Mouse (Mus musculus) MEL (cell line): ENCODE measurements at regions not wholly inside any gene's neighbourhood (a gene's known extent, or its start where the extent isn't known, plus 50 kb on each side); places are given as distances from the start of the nearest gene placed in this dataset.

ENCODE experiments used
- DNase-seq: peaks from one replicate; pipeline ENCODE4 v3.0.0; 2011; ENCODE audit warnings: low read depth, low spot score
- H3K27ac ChIP-seq: 2 replicates; pipeline ENCODE4 v1.5.1; 2012; ENCODE audit warnings: low read depth, mild to moderate bottlenecking, control low read depth, low read length, moderate library complexity; ENCODE audit not compliant: control insufficient read depth
- H3K27me3 ChIP-seq, 2 experiments: fragments of 150-350 bp in 1 of 2; sonication (generic) in 1 of 2; 2 replicates each; pipeline ENCODE4 v1.6.1; 2012; ENCODE audit warnings: low read length in 2 of 2, mild to moderate bottlenecking in 2 of 2, improper control_type of control experiment in 1 of 2, moderate library complexity in 1 of 2; ENCODE audit not compliant: insufficient read depth in 2 of 2, control insufficient read depth in 1 of 2
- H3K36me3 ChIP-seq, 2 experiments: 2 replicates each; pipeline ENCODE4 v1.6.1; 2012 to 2014; ENCODE audit warnings: low read length in 2 of 2, improper control_type of control experiment in 1 of 2, inconsistent platforms in 1 of 2, mild to moderate bottlenecking in 1 of 2; ENCODE audit not compliant: insufficient read depth in 2 of 2, control insufficient read depth in 1 of 2
- H3K4me1 ChIP-seq, 2 experiments: fragments of 150-350 bp in 1 of 2; sonication (generic) in 1 of 2; 2 replicates each; pipeline ENCODE4 v1.6.1; 2012; ENCODE audit warnings: low read length in 2 of 2, improper control_type of control experiment in 1 of 2, mild to moderate bottlenecking in 1 of 2; ENCODE audit not compliant: insufficient read depth in 2 of 2, control insufficient read depth in 1 of 2
- H3K4me3 ChIP-seq, 2 experiments: fragments of 150-350 bp in 1 of 2; sonication (generic) in 1 of 2; 2 replicates each; pipeline ENCODE4 v1.5.1; 2012; ENCODE audit warnings: low read depth in 2 of 2, low read length in 2 of 2, mild to moderate bottlenecking in 2 of 2, moderate library complexity in 2 of 2, control low read depth in 1 of 2, improper control_type of control experiment in 1 of 2; ENCODE audit not compliant: control insufficient read depth in 1 of 2, insufficient read depth in 1 of 2
- H3K79me2 ChIP-seq: 2 replicates; pipeline ENCODE4 v1.6.1; 2012; ENCODE audit warnings: mild to moderate bottlenecking, low read length, moderate library complexity; ENCODE audit not compliant: control insufficient read depth, poor library complexity, insufficient read depth
- H3K9ac ChIP-seq: 2 replicates; pipeline ENCODE4 v1.6.1; 2012; ENCODE audit warnings: low read depth, mild to moderate bottlenecking, control low read depth, low read length, moderate library complexity; ENCODE audit not compliant: control insufficient read depth, poor library complexity, severe bottlenecking
- H3K9me3 ChIP-seq: fragments of 150-350 bp; sonication (generic); replicated peaks from 2 replicates; pipeline ENCODE4 v1.6.1; 2012; ENCODE audit warnings: mild to moderate bottlenecking, low read length, improper control_type of control experiment, moderate library complexity; ENCODE audit not compliant: insufficient read depth
- BHLHE40 ChIP-seq: IDR thresholded peaks from 2 replicates; pipeline ENCODE4 v1.6.1; 2012; ENCODE audit warnings: low read depth, mild to moderate bottlenecking, inconsistent platforms, low read length, improper control_type of control experiment, borderline replicate concordance
- CHD1 ChIP-seq: IDR thresholded peaks from 2 replicates; pipeline ENCODE4 v1.6.1; 2012; ENCODE audit warnings: low read depth, mild to moderate bottlenecking, inconsistent platforms, low read length, improper control_type of control experiment
- CHD2 ChIP-seq: IDR thresholded peaks from 2 replicates; pipeline ENCODE4 v1.6.1; 2011; ENCODE audit warnings: low read length, improper control_type of control experiment
- CTCF ChIP-seq, 3 experiments: IDR thresholded peaks in 2 of 3; conservative IDR thresholded peaks in 1 of 3; 2 replicates each; pipeline ENCODE4 v1.5.1; 2011 to 2012; ENCODE audit warnings: low read length in 3 of 3, low read depth in 2 of 3, mild to moderate bottlenecking in 2 of 3, improper control_type of control experiment in 1 of 3, inconsistent platforms in 1 of 3, mixed read lengths in 1 of 3, moderate library complexity in 1 of 3; ENCODE audit not compliant: control insufficient read depth in 1 of 3, insufficient read depth in 1 of 3, poor library complexity in 1 of 3, severe bottlenecking in 1 of 3
- E2F4 ChIP-seq: IDR thresholded peaks from 2 replicates; pipeline ENCODE4 v1.6.1; 2011; ENCODE audit warnings: low read depth, low read length, improper control_type of control experiment, borderline replicate concordance
- ELF1 ChIP-seq: IDR thresholded peaks from 2 replicates; pipeline ENCODE4 v1.6.1; 2014; ENCODE audit warnings: low read depth, mild to moderate bottlenecking, inconsistent platforms, low read length, improper control_type of control experiment, moderate library complexity
- EP300 ChIP-seq, 2 experiments: IDR thresholded peaks; 2 replicates each; pipeline ENCODE4 v1.6.1; 2011; ENCODE audit warnings: improper control_type of control experiment in 2 of 2, low read length in 2 of 2, low read depth in 1 of 2, mild to moderate bottlenecking in 1 of 2
- ETS1 ChIP-seq: IDR thresholded peaks from 2 replicates; pipeline ENCODE4 v1.6.1; 2012; ENCODE audit warnings: low read depth, mild to moderate bottlenecking, inconsistent platforms, low read length, improper control_type of control experiment, moderate library complexity
- HCFC1 ChIP-seq: IDR thresholded peaks from 2 replicates; pipeline ENCODE4 v1.6.1; 2012; ENCODE audit warnings: low read depth, mild to moderate bottlenecking, inconsistent platforms, low read length, improper control_type of control experiment, moderate library complexity
- KAT2A ChIP-seq: conservative IDR thresholded peaks from 2 replicates; pipeline ENCODE4 v1.6.1; 2012; ENCODE audit warnings: low read depth, low read length, improper control_type of control experiment, inconsistent platforms
- MAFK ChIP-seq: IDR thresholded peaks from 2 replicates; pipeline ENCODE4 v1.6.1; 2011; ENCODE audit warnings: low read depth, mild to moderate bottlenecking, low read length, improper control_type of control experiment, borderline replicate concordance
- MEF2A ChIP-seq: IDR thresholded peaks from 2 replicates; pipeline ENCODE4 v1.6.1; 2014; ENCODE audit warnings: low read depth, mild to moderate bottlenecking, inconsistent platforms, low read length, improper control_type of control experiment; ENCODE audit not compliant: poor library complexity, insufficient replicate concordance, severe bottlenecking; ENCODE audit errors: extremely low read depth
- MYB ChIP-seq: IDR thresholded peaks from 2 replicates; pipeline ENCODE4 v1.6.1; 2011; ENCODE audit warnings: mild to moderate bottlenecking, low read depth, low read length, improper control_type of control experiment
- MYC ChIP-seq: IDR thresholded peaks from 2 replicates; pipeline ENCODE4 v1.6.1; 2011; ENCODE audit warnings: low read depth, mild to moderate bottlenecking, low read length, improper control_type of control experiment, moderate library complexity
- NELFE ChIP-seq: IDR thresholded peaks from 2 replicates; pipeline ENCODE4 v1.6.1; 2011; ENCODE audit warnings: low read depth, low read length, improper control_type of control experiment
- POLR2A ChIP-seq, 2 experiments: IDR thresholded peaks; 2 replicates each; pipeline ENCODE4 v1.6.1; 2011 to 2012; ENCODE audit warnings: low read length in 2 of 2, mild to moderate bottlenecking in 2 of 2, control low read depth in 1 of 2, improper control_type of control experiment in 1 of 2, low read depth in 1 of 2, moderate library complexity in 1 of 2; ENCODE audit not compliant: control insufficient read depth in 1 of 2, insufficient read depth in 1 of 2, poor library complexity in 1 of 2
- POLR2AphosphoS2 ChIP-seq: IDR thresholded peaks from 2 replicates; pipeline ENCODE4 v1.6.1; 2011; ENCODE audit warnings: low read length, improper control_type of control experiment
- POLR2AphosphoS5 ChIP-seq: IDR thresholded peaks from 2 replicates; pipeline ENCODE4 v1.6.1; 2012; ENCODE audit warnings: low read depth, borderline replicate concordance, mild to moderate bottlenecking, inconsistent platforms, low read length, moderate library complexity, mixed read lengths
- RAD21 ChIP-seq: IDR thresholded peaks from 2 replicates; pipeline ENCODE4 v1.6.1; 2011; ENCODE audit warnings: mild to moderate bottlenecking, low read depth, low read length, improper control_type of control experiment
- SIN3A ChIP-seq: IDR thresholded peaks from 2 replicates; pipeline ENCODE4 v1.6.1; 2012; ENCODE audit warnings: low read length, improper control_type of control experiment, inconsistent platforms
- UBTF ChIP-seq: IDR thresholded peaks from 2 replicates; pipeline ENCODE4 v1.6.1; 2012; ENCODE audit warnings: low read depth, mild to moderate bottlenecking, inconsistent platforms, low read length, improper control_type of control experiment, moderate library complexity, borderline replicate concordance; ENCODE audit not compliant: insufficient read depth
- USF1 ChIP-seq: IDR thresholded peaks from 2 replicates; pipeline ENCODE4 v1.6.1; 2014; ENCODE audit warnings: low read depth, mild to moderate bottlenecking, inconsistent platforms, low read length, improper control_type of control experiment, moderate library complexity
- USF2 ChIP-seq, 2 experiments: IDR thresholded peaks; 2 replicates each; pipeline ENCODE4 v1.6.1; 2011 to 2012; ENCODE audit warnings: improper control_type of control experiment in 2 of 2, low read length in 2 of 2, borderline replicate concordance in 1 of 2, inconsistent platforms in 1 of 2, low read depth in 1 of 2, mild to moderate bottlenecking in 1 of 2; ENCODE audit not compliant: insufficient read depth in 1 of 2
- ZKSCAN1 ChIP-seq: IDR thresholded peaks from 2 replicates; pipeline ENCODE4 v1.6.1; 2012; ENCODE audit warnings: low read depth, mild to moderate bottlenecking, inconsistent platforms, low read length, improper control_type of control experiment, moderate library complexity
- ZMIZ1 ChIP-seq: IDR thresholded peaks from 2 replicates; pipeline ENCODE4 v1.6.1; 2012; ENCODE audit warnings: low read depth, mild to moderate bottlenecking, inconsistent platforms, low read length, improper control_type of control experiment, moderate library complexity

DNA sequence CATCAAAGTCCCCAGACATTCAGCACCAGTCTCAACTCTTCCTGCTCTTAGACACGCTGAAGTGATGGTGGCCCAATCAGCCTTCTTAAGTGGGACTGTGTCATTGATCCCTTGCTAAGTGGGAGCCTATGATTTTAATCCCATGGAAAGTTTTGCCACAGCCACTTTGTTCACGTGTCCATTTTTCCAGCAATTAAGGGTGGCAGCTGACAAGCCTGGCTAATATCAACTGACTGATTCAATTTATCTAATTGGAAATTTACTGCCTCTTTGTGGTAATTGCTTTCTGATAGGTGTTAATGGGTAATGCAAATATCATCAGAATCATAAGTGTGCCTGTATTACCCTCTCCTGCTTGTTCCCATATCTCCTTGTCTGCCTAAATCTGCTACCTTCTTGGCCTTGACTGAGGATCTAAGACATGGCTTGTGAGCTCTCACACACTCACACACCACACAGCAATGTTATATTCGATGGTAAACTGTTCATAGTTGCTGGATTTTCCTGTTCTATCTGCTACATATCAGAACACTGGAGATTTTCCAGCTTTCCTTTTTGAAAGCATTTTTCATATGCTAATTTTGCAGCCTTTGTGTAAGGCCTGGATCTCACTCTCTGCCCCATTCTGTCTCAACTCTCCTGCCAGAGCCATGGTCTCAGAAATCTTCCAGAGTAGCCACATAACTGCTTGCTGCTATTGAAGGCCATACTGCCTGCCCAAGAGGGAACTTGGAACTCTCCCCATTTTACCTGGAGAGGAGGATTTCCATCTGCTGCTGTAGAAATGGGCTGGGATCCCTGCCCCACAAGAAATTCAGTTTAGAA, 2785.4 kb upstream of the 5930422O12Rik start:
- no peak for DNase-seq
- Histone ChIP-seq H3K27me3 (no peaks in the 10 kb centered on the region), H3K9me3 (no peaks in the 10 kb centered on the region), H3K79me2 (no peaks in the 10 kb centered on the region), H3K36me3 (no peaks in the 10 kb centered on the region), H3K4me1 (no peaks in the 10 kb centered on the region), H3K4me3 (no peak overlapping the region), H3K9ac (no peak overlapping the region), H3K27ac (no peak overlapping the region)
- TF ChIP-seq USF1 = no peak
- no peak for TF ChIP-seq CHD1
- no peak for TF ChIP-seq USF2 (IDR thresholded peaks at IDR 0.05; ENCODE audit: borderline replicate concordance in 1 of 2, insufficient read depth in 1 of 2, low read depth in 1 of 2, low read length in 2 of 2)
- no peak for TF ChIP-seq POLR2AphosphoS5
- no peak for TF ChIP-seq ZKSCAN1
- no peak for TF ChIP-seq MYB
- TF ChIP-seq ELF1 = no peak
- TF ChIP-seq ETS1 = no peak
- no peak for TF ChIP-seq HCFC1
- no peak for TF ChIP-seq CHD2
- TF ChIP-seq MEF2A = no peak
- no peak for TF ChIP-seq EP300 (IDR thresholded peaks at IDR 0.05; ENCODE audit: low read depth in 1 of 2, low read length in 2 of 2)
- no peak for TF ChIP-seq BHLHE40
- no peak for TF ChIP-seq MYC
- no peak for TF ChIP-seq KAT2A
- no peak for TF ChIP-seq RAD21
- TF ChIP-seq MAFK = no peak
- TF ChIP-seq ZMIZ1 = no peak
- no peak for TF ChIP-seq UBTF

DNA sequence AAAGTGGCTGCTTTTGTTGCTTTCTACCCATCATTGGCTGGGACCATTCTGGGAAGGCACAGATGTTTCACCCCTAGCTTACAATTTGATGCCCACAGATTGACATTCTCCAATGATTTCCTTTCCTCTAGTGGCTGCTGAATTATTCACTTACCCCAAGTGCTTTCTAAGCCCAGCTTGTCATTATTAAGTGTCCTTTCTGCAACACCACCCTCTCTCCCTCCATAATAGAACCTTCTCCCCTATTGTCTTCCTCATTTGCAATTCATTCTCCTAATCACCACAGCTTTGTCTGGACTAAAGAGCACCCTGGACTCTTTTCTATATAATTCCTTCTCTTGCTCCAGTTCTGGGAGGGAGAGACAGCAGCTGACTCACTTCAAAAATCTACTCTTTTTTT, 2780.0 kb upstream of the 5930422O12Rik start:
- H3K79me2 ChIP-seq = no peaks in the 10 kb centered on the region
- no peak overlapping the region for H3K4me3 ChIP-seq
- H3K9ac ChIP-seq = no peak overlapping the region
- no peak for TF ChIP-seq MYB
- no peak for TF ChIP-seq MEF2A
- no peak for TF ChIP-seq POLR2A (IDR thresholded peaks at IDR 0.05; ENCODE audit: control insufficient read depth in 1 of 2, insufficient read depth in 1 of 2, low read depth in 1 of 2, low read length in 2 of 2, poor library complexity in 1 of 2)
- TF ChIP-seq CTCF (IDR thresholded peaks at IDR 0.05 in 2 of 3, conservative IDR thresholded peaks at IDR 0.05 in 1 of 3; ENCODE audit: control insufficient read depth in 1 of 3, insufficient read depth in 1 of 3, low read depth in 2 of 3, low read length in 3 of 3, poor library complexity in 1 of 3, severe bottlenecking in 1 of 3) = no peak
- TF ChIP-seq ELF1 = no peak
- no peak for TF ChIP-seq HCFC1
- no peak for TF ChIP-seq POLR2AphosphoS2
- no peak for TF ChIP-seq E2F4
- no peak for TF ChIP-seq MAFK
- no peak for TF ChIP-seq SIN3A
- TF ChIP-seq KAT2A = no peak
- TF ChIP-seq NELFE = no peak
- TF ChIP-seq RAD21 = no peak
- TF ChIP-seq POLR2AphosphoS5 = no peak
- TF ChIP-seq CHD1 = no peak
- no peak for DNase-seq
- no peaks in the 10 kb centered on the region for H3K9me3 ChIP-seq
- H3K36me3 ChIP-seq = no peaks in the 10 kb centered on the region
- H3K27ac ChIP-seq = no peak overlapping the region
- H3K4me1 ChIP-seq = no peaks in the 10 kb centered on the region
- H3K27me3 ChIP-seq = no peaks in the 10 kb centered on the region
